Mouse (Mus musculus): ENCODE results near the gene Olfr1106. TPM values are rescaled to one million over a fixed set of nuclear protein-coding genes. Genes with fewer than 3 reads are reported as not detected.

Gene Olfr1106
- not detected in 2 replicates for polyA plus RNA-seq (2014; fragmentation: Nextera tagmentation; extraction: Ambion mirVana)

- H3K36me3 ChIP-seq (replicated peaks; ENCODE audit: control insufficient read depth, insufficient read depth, low read depth, low read length): no peaks in the 10 kb centered on the region
- no peak within 1 kb of the TSS for H3K9ac ChIP-seq (replicated peaks; ENCODE audit: low read length)
- H3K4me2 ChIP-seq (ENCODE audit: low read depth, low read length): no peak within 1 kb of the TSS
- H3K9me3 ChIP-seq (replicated peaks; ENCODE audit: control insufficient read depth, low read length): no peaks in the 10 kb centered on the region
- WGBS: 77% methylated on average over 1 of the region's 1 CpGs
- no peak within 1 kb of the TSS for H3K27ac ChIP-seq (replicated peaks; ENCODE audit: low read depth, low read length)
- ATAC-seq (replicated peaks; ENCODE audit: insufficient number of reproducible peaks, low FRiP score, low TSS enrichment, low read depth) (no peak), DNase-seq (ENCODE audit: low spot score) (no peak)
- H3K4me1 ChIP-seq (ENCODE audit: control insufficient read depth, insufficient read depth, low read length): no peaks in the 10 kb centered on the region
- no peak within 1 kb of the TSS for H3K4me3 ChIP-seq (ENCODE audit: low read depth, low read length)
- no peaks in the 10 kb centered on the region for H3K27me3 ChIP-seq (ENCODE audit: control insufficient read depth, insufficient read depth, low read length)
Observed at GRCm38 (mm10) chr2:87052173-87052572, at the start of gene Olfr1106. Gene Olfr1106 (minus strand): TSS chr2:87052273.

GRCm38 (mm10) chr2:87095908-87096307, 43.8 kb upstream of the Olfr1106 start, which contains the start of gene Olfr1109:
Gene Olfr1109 (minus strand): TSS chr2:87096008.
- Histone ChIP-seq H3K4me1 (ENCODE audit: control insufficient read depth, insufficient read depth, low read length) (no peaks in the 10 kb centered on the region), H3K9ac (replicated peaks; ENCODE audit: low read length) (no peak within 1 kb of the TSS), H3K27ac (replicated peaks; ENCODE audit: low read depth, low read length) (no peak within 1 kb of the TSS), H3K27me3 (ENCODE audit: control insufficient read depth, insufficient read depth, low read length) (no peaks in the 10 kb centered on the region), H3K9me3 (replicated peaks; ENCODE audit: control insufficient read depth, low read length) (no peaks in the 10 kb centered on the region), H3K4me3 (ENCODE audit: low read depth, low read length) (no peak within 1 kb of the TSS), H3K36me3 (replicated peaks; ENCODE audit: control insufficient read depth, insufficient read depth, low read depth, low read length) (no peaks in the 10 kb centered on the region), H3K4me2 (ENCODE audit: low read depth, low read length) (no peak within 1 kb of the TSS)
- DNase-seq (ENCODE audit: low spot score): no peak
- WGBS: 69% methylated on average over 1 of the region's 1 CpGs
- no peak for ATAC-seq (replicated peaks; ENCODE audit: insufficient number of reproducible peaks, low FRiP score, low TSS enrichment, low read depth)

GRCm38 (mm10) chr2:87075717-87076116, 23.6 kb upstream of the Olfr1106 start, which contains the start of gene Olfr1107:
Gene Olfr1107 (minus strand): TSS chr2:87075817.
- no peak for ATAC-seq (replicated peaks; ENCODE audit: insufficient number of reproducible peaks, low FRiP score, low TSS enrichment, low read depth)
- H3K4me1 ChIP-seq (ENCODE audit: control insufficient read depth, insufficient read depth, low read length): no peaks in the 10 kb centered on the region
- H3K9ac ChIP-seq (replicated peaks; ENCODE audit: low read length): no peak within 1 kb of the TSS
- WGBS: 73% methylated on average over 1 of the region's 1 CpGs
- no peak within 1 kb of the TSS for H3K4me3 ChIP-seq (ENCODE audit: low read depth, low read length)
- no peaks in the 10 kb centered on the region for H3K27me3 ChIP-seq (ENCODE audit: control insufficient read depth, insufficient read depth, low read length)
- no peak within 1 kb of the TSS for H3K27ac ChIP-seq (replicated peaks; ENCODE audit: low read depth, low read length)
- DNase-seq (ENCODE audit: low spot score): no peak
- no peak within 1 kb of the TSS for H3K4me2 ChIP-seq (ENCODE audit: low read depth, low read length)
- H3K36me3 ChIP-seq (replicated peaks; ENCODE audit: control insufficient read depth, insufficient read depth, low read depth, low read length): no peaks in the 10 kb centered on the region
- no peaks in the 10 kb centered on the region for H3K9me3 ChIP-seq (replicated peaks; ENCODE audit: control insufficient read depth, low read length)

GRCm38 (mm10) chr2:87036431-87036830, 15.6 kb downstream of the Olfr1106 start, which contains the start of gene Olfr1105:
Gene Olfr1105 (minus strand): TSS chr2:87036531.
- Histone ChIP-seq H3K9ac (replicated peaks; ENCODE audit: low read length) (no peak within 1 kb of the TSS), H3K9me3 (replicated peaks; ENCODE audit: control insufficient read depth, low read length) (no peaks in the 10 kb centered on the region), H3K4me2 (ENCODE audit: low read depth, low read length) (no peak within 1 kb of the TSS), H3K36me3 (replicated peaks; ENCODE audit: control insufficient read depth, insufficient read depth, low read depth, low read length) (no peaks in the 10 kb centered on the region), H3K4me3 (ENCODE audit: low read depth, low read length) (no peak within 1 kb of the TSS), H3K4me1 (ENCODE audit: control insufficient read depth, insufficient read depth, low read length) (no peaks in the 10 kb centered on the region), H3K27ac (replicated peaks; ENCODE audit: low read depth, low read length) (no peak within 1 kb of the TSS), H3K27me3 (ENCODE audit: control insufficient read depth, insufficient read depth, low read length) (no peaks in the 10 kb centered on the region)
- DNase-seq (ENCODE audit: low spot score): no peak
- no peak for ATAC-seq (replicated peaks; ENCODE audit: insufficient number of reproducible peaks, low FRiP score, low TSS enrichment, low read depth)

- ATAC-seq (replicated peaks; ENCODE audit: insufficient number of reproducible peaks, low FRiP score, low TSS enrichment, low read depth) (no peak), DNase-seq (ENCODE audit: low spot score) (no peak)
- 86% methylated on average over 1 of the region's 1 CpGs for WGBS
- no peak within 1 kb of the TSS for H3K9ac ChIP-seq (replicated peaks; ENCODE audit: low read length)
- no peak within 1 kb of the TSS for H3K4me3 ChIP-seq (ENCODE audit: low read depth, low read length)
- no peaks in the 10 kb centered on the region for H3K36me3 ChIP-seq (replicated peaks; ENCODE audit: control insufficient read depth, insufficient read depth, low read depth, low read length)
- H3K4me1 ChIP-seq (ENCODE audit: control insufficient read depth, insufficient read depth, low read length): no peaks in the 10 kb centered on the region
- no peaks in the 10 kb centered on the region for H3K27me3 ChIP-seq (ENCODE audit: control insufficient read depth, insufficient read depth, low read length)
- H3K27ac ChIP-seq (replicated peaks; ENCODE audit: low read depth, low read length): no peak within 1 kb of the TSS
- no peaks in the 10 kb centered on the region for H3K9me3 ChIP-seq (replicated peaks; ENCODE audit: control insufficient read depth, low read length)
- no peak within 1 kb of the TSS for H3K4me2 ChIP-seq (ENCODE audit: low read depth, low read length)
Observed at GRCm38 (mm10) chr2:87026980-87027379, 25.1 kb downstream of the Olfr1106 start, which contains the start of gene Olfr1104. Gene Olfr1104 (minus strand): TSS chr2:87027080.

- no peaks in the 10 kb centered on the region for H3K36me3 ChIP-seq (replicated peaks; ENCODE audit: control insufficient read depth, insufficient read depth, low read depth, low read length)
- H3K4me1 ChIP-seq (ENCODE audit: control insufficient read depth, insufficient read depth, low read length): no peaks in the 10 kb centered on the region
- DNase-seq (ENCODE audit: low spot score) (no peak), ATAC-seq (replicated peaks; ENCODE audit: insufficient number of reproducible peaks, low FRiP score, low TSS enrichment, low read depth) (no peak)
- no peak within 1 kb of the TSS for H3K4me3 ChIP-seq (ENCODE audit: low read depth, low read length)
- H3K4me2 ChIP-seq (ENCODE audit: low read depth, low read length): no peak within 1 kb of the TSS
- no peak within 1 kb of the TSS for H3K9ac ChIP-seq (replicated peaks; ENCODE audit: low read length)
- H3K27ac ChIP-seq (replicated peaks; ENCODE audit: low read depth, low read length): no peak within 1 kb of the TSS
- H3K9me3 ChIP-seq (replicated peaks; ENCODE audit: control insufficient read depth, low read length): no peaks in the 10 kb centered on the region
- no peaks in the 10 kb centered on the region for H3K27me3 ChIP-seq (ENCODE audit: control insufficient read depth, insufficient read depth, low read length)
Observed at GRCm38 (mm10) chr2:86998098-86998497, 54.0 kb downstream of the Olfr1106 start, which contains the start of gene Olfr1102. Gene Olfr1102 (plus strand): TSS chr2:86998398.

Other genes starting within 250 kb of the Olfr1106 start
- gene Olfr141, start 242.3 kb downstream of the Olfr1106 start, polyA plus RNA-seq (2014; fragmentation: Nextera tagmentation; extraction: Ambion mirVana): not detected in 2 replicates
- gene Olfr1094, start 227.6 kb downstream of the Olfr1106 start, polyA plus RNA-seq (2014; fragmentation: Nextera tagmentation; extraction: Ambion mirVana): not detected in 2 replicates
- gene Olfr1095, start 200.6 kb downstream of the Olfr1106 start, polyA plus RNA-seq (2014; fragmentation: Nextera tagmentation; extraction: Ambion mirVana): not detected in 2 replicates
- not detected in 2 replicates for gene Gm13723, start 177.5 kb downstream of the Olfr1106 start, polyA plus RNA-seq (2014; fragmentation: Nextera tagmentation; extraction: Ambion mirVana)
- not detected in 2 replicates for gene Olfr1097, start 160.1 kb downstream of the Olfr1106 start, polyA plus RNA-seq (2014; fragmentation: Nextera tagmentation; extraction: Ambion mirVana)
- not detected in 2 replicates for gene Olfr1098, start 127.7 kb downstream of the Olfr1106 start, polyA plus RNA-seq (2014; fragmentation: Nextera tagmentation; extraction: Ambion mirVana)
- gene Olfr1099, start 91.6 kb downstream of the Olfr1106 start, polyA plus RNA-seq (2014; fragmentation: Nextera tagmentation; extraction: Ambion mirVana): not detected in 2 replicates
- gene Olfr1100, start 72.3 kb downstream of the Olfr1106 start, polyA plus RNA-seq (2014; fragmentation: Nextera tagmentation; extraction: Ambion mirVana): not detected in 2 replicates
- gene Olfr1101, start 61.1 kb downstream of the Olfr1106 start, polyA plus RNA-seq (2014; fragmentation: Nextera tagmentation; extraction: Ambion mirVana): not detected in 2 replicates
- not detected in 2 replicates for gene Olfr1102, start 53.9 kb downstream of the Olfr1106 start, polyA plus RNA-seq (2014; fragmentation: Nextera tagmentation; extraction: Ambion mirVana)
- not detected in 2 replicates for gene Olfr1104, start 25.2 kb downstream of the Olfr1106 start, polyA plus RNA-seq (2014; fragmentation: Nextera tagmentation; extraction: Ambion mirVana)
- gene Olfr1105, start 15.7 kb downstream of the Olfr1106 start, polyA plus RNA-seq (2014; fragmentation: Nextera tagmentation; extraction: Ambion mirVana): not detected in 2 replicates
- gene Olfr1107, start 23.5 kb upstream of the Olfr1106 start, polyA plus RNA-seq (2014; fragmentation: Nextera tagmentation; extraction: Ambion mirVana): not detected in 2 replicates
- gene Olfr1109, start 43.7 kb upstream of the Olfr1106 start, polyA plus RNA-seq (2014; fragmentation: Nextera tagmentation; extraction: Ambion mirVana): not detected in 2 replicates
- gene Olfr259, start 62.3 kb upstream of the Olfr1106 start, polyA plus RNA-seq (2014; fragmentation: Nextera tagmentation; extraction: Ambion mirVana): not detected in 2 replicates
- not detected in 2 replicates for gene Olfr1110, start 88.0 kb upstream of the Olfr1106 start, polyA plus RNA-seq (2014; fragmentation: Nextera tagmentation; extraction: Ambion mirVana)
- not detected in 2 replicates for gene Olfr1111, start 100.4 kb upstream of the Olfr1106 start, polyA plus RNA-seq (2014; fragmentation: Nextera tagmentation; extraction: Ambion mirVana)
- gene Olfr1112, start 135.5 kb upstream of the Olfr1106 start, polyA plus RNA-seq (2014; fragmentation: Nextera tagmentation; extraction: Ambion mirVana): not detected in 2 replicates
- not detected in 2 replicates for gene Olfr1113, start 156.7 kb upstream of the Olfr1106 start, polyA plus RNA-seq (2014; fragmentation: Nextera tagmentation; extraction: Ambion mirVana)
- gene Olfr1115, start 195.7 kb upstream of the Olfr1106 start, polyA plus RNA-seq (2014; fragmentation: Nextera tagmentation; extraction: Ambion mirVana): not detected in 2 replicates
- not detected in 2 replicates for gene Olfr1116, start 215.3 kb upstream of the Olfr1106 start, polyA plus RNA-seq (2014; fragmentation: Nextera tagmentation; extraction: Ambion mirVana)

Measured in embryonic facial prominence, embryonic 11.5 days (tissue).